Mouse (Mus musculus) mammary gland, adult 2 months (tissue): Measurements from ENCODE around the gene Olfr763. TPM values are rescaled to one million over a fixed set of nuclear protein-coding genes. Genes with fewer than 3 reads are reported as not detected.

Source experiments
- polyA plus RNA-seq: library from polyadenylated mRNA; depleted of rRNA; stranded (reverse); fragments of >200 nt; gene quantifications from 2 replicates; pipeline ENCODE4 v1.2.3, GENCODE M21; 2012; ENCODE audit warnings: low replicate concordance; rRNA removed

The Olfr763 gene
- polyA plus RNA-seq, result not detected in 2 replicates

GRCm38 (mm10) chr10:129010288-129010841 lies at the start of gene Olfr763:
TSS of gene Olfr763 (plus strand) at chr10:129010791.

GRCm38 (mm10) chr10:128989131-128989530 lies 21.5 kb upstream of the Olfr763 start, which contains the start of gene Olfr9:
TSS of gene Olfr9 (plus strand) at chr10:128989431.

GRCm38 (mm10) chr10:129039796-129040195 lies 29.2 kb downstream of the Olfr763 start, which contains the start of gene Olfr764-ps1:
TSS of gene Olfr764-ps1 (minus strand) at chr10:129039896.

GRCm38 (mm10) chr10:129049898-129050297 lies 39.3 kb downstream of the Olfr763 start, which contains the start of gene Olfr765:
TSS of gene Olfr765 (minus strand) at chr10:129049998.

Other genes with a start within 250 kb of the Olfr763 start
- gene Mmp19, start 219.9 kb upstream of the Olfr763 start, polyA plus RNA-seq, result 27.6 and 57.1 TPM in 2 replicates
- gene Dnajc14, start 206.7 kb upstream of the Olfr763 start, polyA plus RNA-seq, result 11.9 and 12.7 TPM in 2 replicates
- 26.8 and 30.4 TPM in 2 replicates for gene Tmem198b, start 206.4 kb upstream of the Olfr763 start, polyA plus RNA-seq
- gene Sarnp, start 193.5 kb upstream of the Olfr763 start, polyA plus RNA-seq, result 3.2 and 13.4 TPM in 2 replicates
- gene Ormdl2, start 189.1 kb upstream of the Olfr763 start, polyA plus RNA-seq, result 33.3 and 73.8 TPM in 2 replicates
- gene Gdf11, start 119.1 kb upstream of the Olfr763 start, polyA plus RNA-seq, result 3.6 and 4.9 TPM in 2 replicates
- gene Cd63, start 109.8 kb upstream of the Olfr763 start, polyA plus RNA-seq, result 91.7 and 140 TPM in 2 replicates
- gene Rdh5, start 87.9 kb upstream of the Olfr763 start, polyA plus RNA-seq, result 36.7 and 39.7 TPM in 2 replicates
- gene Bloc1s1, start 86.8 kb upstream of the Olfr763 start, polyA plus RNA-seq, result 183 and 190 TPM in 2 replicates
- 89.8 and 101 TPM in 2 replicates for gene Itga7, start 77.0 kb upstream of the Olfr763 start, polyA plus RNA-seq
- 3.5 and 4.1 TPM in 2 replicates for gene Mettl7b, start 49.8 kb upstream of the Olfr763 start, polyA plus RNA-seq
- gene Olfr9, start 21.4 kb upstream of the Olfr763 start, polyA plus RNA-seq, result not detected in 2 replicates
- gene Olfr764-ps1, start 29.1 kb downstream of the Olfr763 start, polyA plus RNA-seq, result not detected in 2 replicates
- gene Olfr765, start 39.2 kb downstream of the Olfr763 start, polyA plus RNA-seq, result not detected in 2 replicates
- gene Olfr766-ps1, start 58.2 kb downstream of the Olfr763 start, polyA plus RNA-seq, result not detected in 2 replicates
- not detected in 2 replicates for gene Olfr767, start 72.1 kb downstream of the Olfr763 start, polyA plus RNA-seq
- gene Olfr768, start 88.6 kb downstream of the Olfr763 start, polyA plus RNA-seq, result not detected in 2 replicates
- not detected in 2 replicates for gene Olfr769, start 107.1 kb downstream of the Olfr763 start, polyA plus RNA-seq
- gene Olfr770, start 128.2 kb downstream of the Olfr763 start, polyA plus RNA-seq, result not detected in 2 replicates
- not detected in 2 replicates for gene Olfr771, start 154.0 kb downstream of the Olfr763 start, polyA plus RNA-seq
- gene Olfr772, start 167.1 kb downstream of the Olfr763 start, polyA plus RNA-seq, result not detected in 2 replicates
- not detected in 2 replicates for gene Olfr773, start 176.6 kb downstream of the Olfr763 start, polyA plus RNA-seq
- not detected in 2 replicates for gene Olfr774, start 225.4 kb downstream of the Olfr763 start, polyA plus RNA-seq
- gene Olfr775, start 237.6 kb downstream of the Olfr763 start, polyA plus RNA-seq, result not detected in 2 replicates
- gene Olfr776, start 248.3 kb downstream of the Olfr763 start, polyA plus RNA-seq, result not detected in 2 replicates